Comparison of ENCODE assay signal across 19 mouse cellular contexts in the genomic region with DNA sequence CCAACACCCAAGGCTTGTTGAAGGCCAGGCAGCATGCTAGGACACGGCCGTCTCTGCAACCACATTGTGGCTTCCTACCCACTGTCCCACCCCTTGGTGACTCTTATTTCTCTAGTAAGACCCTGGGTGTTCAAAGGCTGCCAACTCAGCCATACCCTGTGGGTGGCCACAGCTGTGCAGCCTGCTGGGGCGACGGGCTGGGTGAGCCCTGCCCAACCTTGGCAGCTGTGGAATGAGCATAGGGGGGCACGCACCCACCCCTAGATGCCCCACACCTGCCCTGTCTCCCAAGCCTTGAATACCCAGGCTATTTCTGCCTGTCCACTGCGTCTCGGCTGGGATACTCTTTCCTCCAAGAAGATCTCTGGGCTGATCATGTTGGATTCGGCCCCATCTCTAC.
DNase-seq lines count a peak whose midpoint lies in the region; ATAC-seq and TF ChIP-seq lines count a peak whose summit lies in the region.
"Had no signal": no experiment of that assay in that cellular context is flagged by ENCODE, and none has a peak within 500 bp of the region (broad histone marks: within the 10 kb centered on the region; RNA-seq: fewer than 3 reads in every experiment).

No protein-coding gene starts in this region.

- no peaks in the 10 kb centered on the region for H3K27me3 ChIP-seq in hindbrain, embryonic 13.5 days
- no peaks in the 10 kb centered on the region for H3K27me3 ChIP-seq in midbrain, embryonic 14.5 days (ENCODE audit: control insufficient read depth, insufficient read depth, low read length)
- no peaks in the 10 kb centered on the region for H3K27me3 ChIP-seq in stomach, postnatal 0 days (ENCODE audit: control insufficient read depth, insufficient read depth, low read length)
- H3K27me3 ChIP-seq: intestine, embryonic 15.5 days had no signal

- no peaks in the 10 kb centered on the region for H3K36me3 ChIP-seq in hindbrain, embryonic 13.5 days
- H3K36me3 ChIP-seq in midbrain, embryonic 14.5 days (ENCODE audit: control insufficient read depth, insufficient read depth, low read length) = peaks cover 13% of the 10 kb centered on the region
- H3K36me3 ChIP-seq in stomach, postnatal 0 days (ENCODE audit: control insufficient read depth, insufficient read depth, low read length) = no peaks in the 10 kb centered on the region
- H3K36me3 ChIP-seq: intestine, embryonic 15.5 days; liver, embryonic 12.5 days; lung, embryonic 15.5 days had no signal

- H3K27ac ChIP-seq in hindbrain, embryonic 13.5 days = peak overlapping the region; percentile 97
- peak overlapping the region; percentile 98 for H3K27ac ChIP-seq in midbrain, embryonic 14.5 days (replicated peaks; ENCODE audit: low read depth, low read length)
- no peak overlapping the region for H3K27ac ChIP-seq in stomach, postnatal 0 days (replicated peaks)
- H3K27ac ChIP-seq: intestine, embryonic 15.5 days; kidney, postnatal 0 days; liver, embryonic 12.5 days; lung, embryonic 15.5 days had no signal

- H3K9ac ChIP-seq in hindbrain, embryonic 13.5 days = peak overlapping the region; percentile 68; the same call in 1 of the 2 replicates
- no peak overlapping the region for H3K9ac ChIP-seq in midbrain, embryonic 14.5 days (replicated peaks; ENCODE audit: low read length)
- no peak overlapping the region for H3K9ac ChIP-seq in stomach, postnatal 0 days (ENCODE audit: low read length)
- H3K9ac ChIP-seq: intestine, embryonic 15.5 days; liver, embryonic 12.5 days; lung, embryonic 15.5 days had no signal

- TF ChIP-seq EP300 in stomach, postnatal 0 days (optimal IDR thresholded peaks at IDR 0.05) = no peak

- 69% methylated on average over 8 of the region's 8 CpGs for WGBS in hindbrain, embryonic 13.5 days
- WGBS in midbrain, embryonic 14.5 days = 66% methylated on average over 8 of the region's 8 CpGs
- 73% methylated on average over 8 of the region's 8 CpGs for WGBS in stomach, postnatal 0 days

- ATAC-seq in hindbrain, embryonic 13.5 days (ENCODE audit: low FRiP score) = no peak
- ATAC-seq in midbrain, embryonic 14.5 days (ENCODE audit: low FRiP score, low TSS enrichment) = no peak
- ATAC-seq in stomach, postnatal 0 days (ENCODE audit: low FRiP score, low TSS enrichment) = no peak
- ATAC-seq: intestine, embryonic 15.5 days; liver, embryonic 12.5 days had no signal

- H3K4me3 ChIP-seq in hindbrain, embryonic 13.5 days = no peak overlapping the region
- H3K4me3 ChIP-seq in midbrain, embryonic 14.5 days (replicated peaks; ENCODE audit: low read depth, low read length) = no peak overlapping the region
- no peak overlapping the region for H3K4me3 ChIP-seq in stomach, postnatal 0 days (ENCODE audit: low read depth, low read length)
- H3K4me3 ChIP-seq: heart, embryonic 10.5 days; intestine, embryonic 15.5 days; liver, embryonic 12.5 days; lung, embryonic 15.5 days had no signal

- no peak for TF ChIP-seq CTCF in stomach, postnatal 0 days (IDR thresholded peaks at IDR 0.05; ENCODE audit: low read depth)

- no peak overlapping the region for H3K4me2 ChIP-seq in hindbrain, embryonic 13.5 days
- no peak overlapping the region for H3K4me2 ChIP-seq in midbrain, embryonic 14.5 days (ENCODE audit: low read length)
- H3K4me2 ChIP-seq in stomach, postnatal 0 days (replicated peaks; ENCODE audit: low read depth) = no peak overlapping the region
- H3K4me2 ChIP-seq: intestine, embryonic 15.5 days; liver, embryonic 12.5 days had no signal

- peaks cover 100% of the 10 kb centered on the region for H3K4me1 ChIP-seq in hindbrain, embryonic 13.5 days (replicated peaks)
- H3K4me1 ChIP-seq in midbrain, embryonic 14.5 days (ENCODE audit: control insufficient read depth, insufficient read depth, low read length) = peaks cover 99% of the 10 kb centered on the region
- H3K4me1 ChIP-seq in stomach, postnatal 0 days (replicated peaks; ENCODE audit: control insufficient read depth, insufficient read depth) = peaks cover 11% of the 10 kb centered on the region

- H3K9me3 ChIP-seq in hindbrain, embryonic 13.5 days = no peaks in the 10 kb centered on the region
- H3K9me3 ChIP-seq in midbrain, embryonic 14.5 days (ENCODE audit: control insufficient read depth, low read length) = no peaks in the 10 kb centered on the region
- H3K9me3 ChIP-seq in stomach, postnatal 0 days (ENCODE audit: control insufficient read depth, low read length) = no peaks in the 10 kb centered on the region
- H3K9me3 ChIP-seq: heart, embryonic 10.5 days; intestine, embryonic 15.5 days; liver, embryonic 12.5 days; lung, embryonic 15.5 days had no signal

- peak; percentile 51 for DNase-seq in urinary bladder, postnatal 14 days (ENCODE audit: low spot score)
- no peak for DNase-seq in urinary bladder, postnatal 10 days (ENCODE audit: low spot score)
- no peak for DNase-seq in midbrain, embryonic 14.5 days
- DNase-seq in kidney, postnatal 14 days = no peak
- no peak for DNase-seq in kidney, adult 18-20 months
- no peak for DNase-seq in stomach, postnatal 0 days (ENCODE audit: low spot score)
- DNase-seq: cerebellum, adult 11 months; gastrocnemius, postnatal 36 days; heart, postnatal 14 days; layer of hippocampus, postnatal 36 days; left cerebral cortex, postnatal 4 days; spleen, adult 18-20 months; thymus, postnatal 25 days had no signal
